Mouse (Mus musculus): ENCODE data around the gene Bag2.

- TF ChIP-seq CTCF (IDR thresholded peaks at IDR 0.05; ENCODE audit: extremely low read depth, insufficient read depth, low read length): no peak
- no peak for TF ChIP-seq POLR2A (IDR thresholded peaks at IDR 0.05; ENCODE audit: extremely low read depth, insufficient read depth, low read length)
These were observed 3.5 kb downstream of the Bag2 start for GRCm38 (mm10) chr1:33754089-33754488.
